Mouse (Mus musculus): ENCODE data around the gene C1qtnf5. TPM values are rescaled to one million over a fixed set of nuclear protein-coding genes. Genes with fewer than 3 reads are reported as not detected.

The C1qtnf5 gene
- polyA plus RNA-seq, 1 experiment from 2014 or later = 5.4 TPM

- ATAC-seq (ENCODE audit: low FRiP score, low TSS enrichment) = peak; percentile 68
- Histone ChIP-seq H3K4me2 (replicated peaks; ENCODE audit: low read depth, low read length) (peak overlapping the region; percentile 99), H3K27me3 (ENCODE audit: control insufficient read depth, insufficient read depth, low read length) (0 out of 2 replicates have a peak, but pooled peaks cover 6% of the 10 kb centered on the region), H3K9ac (ENCODE audit: low read depth, low read length) (peak overlapping the region; percentile 72), H3K4me3 (ENCODE audit: low read length) (peak overlapping the region; percentile 65), H3K36me3 (ENCODE audit: control insufficient read depth, insufficient read depth, low read length) (no peaks in the 10 kb centered on the region), H3K9me3 (ENCODE audit: control insufficient read depth, low read length) (no peaks in the 10 kb centered on the region), H3K27ac (ENCODE audit: low read depth, low read length) (no peak overlapping the region), H3K4me1 (ENCODE audit: control insufficient read depth, insufficient read depth, low read length) (peaks cover 43% of the 10 kb centered on the region)
- under 1% methylated on average over 55 of the region's 62 CpGs for WGBS
Observed at GRCm38 (mm10) chr9:44084659-44085229, 22.3 kb upstream of the C1qtnf5 start.

- Histone ChIP-seq H3K4me3 (ENCODE audit: low read length) (peak overlapping the region; percentile 65), H3K9ac (ENCODE audit: low read depth, low read length) (peak overlapping the region; percentile 72), H3K27ac (ENCODE audit: low read depth, low read length) (no peak overlapping the region), H3K36me3 (ENCODE audit: control insufficient read depth, insufficient read depth, low read length) (no peaks in the 10 kb centered on the region), H3K27me3 (ENCODE audit: control insufficient read depth, insufficient read depth, low read length) (0 out of 2 replicates have a peak, but pooled peaks cover 6% of the 10 kb centered on the region), H3K4me1 (ENCODE audit: control insufficient read depth, insufficient read depth, low read length) (peaks cover 46% of the 10 kb centered on the region), H3K4me2 (replicated peaks; ENCODE audit: low read depth, low read length) (peak overlapping the region; percentile 99), H3K9me3 (ENCODE audit: control insufficient read depth, low read length) (no peaks in the 10 kb centered on the region)
- WGBS = 4% methylated on average over 10 of the region's 10 CpGs
- no peak for ATAC-seq (ENCODE audit: low FRiP score, low TSS enrichment)
Observed at GRCm38 (mm10) chr9:44085276-44085675, 21.8 kb upstream of the C1qtnf5 start.

GRCm38 (mm10) chr9:44085741-44086665 is 21.0 kb upstream of the C1qtnf5 start:
- H3K36me3 ChIP-seq (ENCODE audit: control insufficient read depth, insufficient read depth, low read length) = no peaks in the 10 kb centered on the region; the same call in 1 of the 2 replicates
- 71% methylated on average over 15 of the region's 15 CpGs for WGBS
- no peak for ATAC-seq (ENCODE audit: low FRiP score, low TSS enrichment)
- peak overlapping the region; percentile 65 for H3K4me3 ChIP-seq (ENCODE audit: low read length)
- 0 out of 2 replicates have a peak, but pooled peaks cover 6% of the 10 kb centered on the region for H3K27me3 ChIP-seq (ENCODE audit: control insufficient read depth, insufficient read depth, low read length)
- peak overlapping the region; percentile 99 for H3K4me2 ChIP-seq (replicated peaks; ENCODE audit: low read depth, low read length)
- no peaks in the 10 kb centered on the region for H3K9me3 ChIP-seq (ENCODE audit: control insufficient read depth, low read length)
- peaks cover 46% of the 10 kb centered on the region for H3K4me1 ChIP-seq (ENCODE audit: control insufficient read depth, insufficient read depth, low read length)
- H3K9ac ChIP-seq (ENCODE audit: low read depth, low read length) = no peak overlapping the region
- no peak overlapping the region for H3K27ac ChIP-seq (ENCODE audit: low read depth, low read length)

- Histone ChIP-seq H3K27me3 (ENCODE audit: control insufficient read depth, insufficient read depth, low read length) (0 out of 2 replicates have a peak, but pooled peaks cover 6% of the 10 kb centered on the region), H3K4me1 (ENCODE audit: control insufficient read depth, insufficient read depth, low read length) (peaks cover 46% of the 10 kb centered on the region), H3K9ac (ENCODE audit: low read depth, low read length) (no peak overlapping the region), H3K4me3 (ENCODE audit: low read length) (no peak overlapping the region), H3K4me2 (replicated peaks; ENCODE audit: low read depth, low read length) (no peak overlapping the region), H3K9me3 (ENCODE audit: control insufficient read depth, low read length) (no peaks in the 10 kb centered on the region), H3K27ac (ENCODE audit: low read depth, low read length) (no peak overlapping the region), H3K36me3 (ENCODE audit: control insufficient read depth, insufficient read depth, low read length) (peaks cover 5% of the 10 kb centered on the region; the same call in 1 of the 2 replicates)
- WGBS = 47% methylated on average over 10 of the region's 10 CpGs
- ATAC-seq (ENCODE audit: low FRiP score, low TSS enrichment) = no peak
Observed at GRCm38 (mm10) chr9:44086960-44087359, 20.1 kb upstream of the C1qtnf5 start.

- no peak for ATAC-seq (ENCODE audit: low FRiP score, low TSS enrichment)
- Histone ChIP-seq H3K36me3 (ENCODE audit: control insufficient read depth, insufficient read depth, low read length) (peaks cover 14% of the 10 kb centered on the region; the same call in 1 of the 2 replicates), H3K27me3 (ENCODE audit: control insufficient read depth, insufficient read depth, low read length) (0 out of 2 replicates have a peak, but pooled peaks cover 6% of the 10 kb centered on the region), H3K4me3 (ENCODE audit: low read length) (no peak overlapping the region), H3K27ac (ENCODE audit: low read depth, low read length) (0 out of 2 replicates have a peak overlapping the region, but pooled peaks have one; percentile 6), H3K4me2 (replicated peaks; ENCODE audit: low read depth, low read length) (no peak overlapping the region), H3K4me1 (ENCODE audit: control insufficient read depth, insufficient read depth, low read length) (peaks cover 46% of the 10 kb centered on the region), H3K9me3 (ENCODE audit: control insufficient read depth, low read length) (no peaks in the 10 kb centered on the region), H3K9ac (ENCODE audit: low read depth, low read length) (no peak overlapping the region)
- 6% methylated on average over 15 of the region's 15 CpGs for WGBS
Observed at GRCm38 (mm10) chr9:44087761-44088455, 19.1 kb upstream of the C1qtnf5 start.

- peaks cover 39% of the 10 kb centered on the region for H3K4me1 ChIP-seq (ENCODE audit: control insufficient read depth, insufficient read depth, low read length)
- H3K27me3 ChIP-seq (ENCODE audit: control insufficient read depth, insufficient read depth, low read length) = 0 out of 2 replicates have a peak, but pooled peaks cover 6% of the 10 kb centered on the region
- ATAC-seq (ENCODE audit: low FRiP score, low TSS enrichment) = no peak
- no peak overlapping the region for H3K27ac ChIP-seq (ENCODE audit: low read depth, low read length)
- H3K36me3 ChIP-seq (ENCODE audit: control insufficient read depth, insufficient read depth, low read length) = peaks cover 21% of the 10 kb centered on the region; the same call in 1 of the 2 replicates
- H3K9me3 ChIP-seq (ENCODE audit: control insufficient read depth, low read length) = no peaks in the 10 kb centered on the region
- H3K4me3 ChIP-seq (ENCODE audit: low read length) = no peak overlapping the region
- 59% methylated on average over 12 of the region's 12 CpGs for WGBS
- no peak overlapping the region for H3K9ac ChIP-seq (ENCODE audit: low read depth, low read length)
- H3K4me2 ChIP-seq (replicated peaks; ENCODE audit: low read depth, low read length) = no peak overlapping the region
Observed at GRCm38 (mm10) chr9:44088877-44089608, 18.0 kb upstream of the C1qtnf5 start.

GRCm38 (mm10) chr9:44093612-44094503 is 13.2 kb upstream of the C1qtnf5 start:
- peak overlapping the region; percentile 19; the same call in 1 of the 2 replicates for H3K4me2 ChIP-seq (replicated peaks; ENCODE audit: low read depth, low read length)
- 35% methylated on average over 24 of the region's 24 CpGs for WGBS

More at GRCm38 (mm10) chr9:44093612-44094503, 13.2 kb upstream of the C1qtnf5 start:
- H3K9ac ChIP-seq (ENCODE audit: low read depth, low read length) = no peak overlapping the region
- peak; percentile 80 for ATAC-seq (ENCODE audit: low FRiP score, low TSS enrichment)
- H3K27ac ChIP-seq (ENCODE audit: low read depth, low read length) = no peak overlapping the region
- H3K36me3 ChIP-seq (ENCODE audit: control insufficient read depth, insufficient read depth, low read length) = peaks cover 21% of the 10 kb centered on the region; the same call in 1 of the 2 replicates
- no peak overlapping the region for H3K4me3 ChIP-seq (ENCODE audit: low read length)
- H3K27me3 ChIP-seq (ENCODE audit: control insufficient read depth, insufficient read depth, low read length) = no peaks in the 10 kb centered on the region
- no peaks in the 10 kb centered on the region for H3K9me3 ChIP-seq (ENCODE audit: control insufficient read depth, low read length)
- H3K4me1 ChIP-seq (ENCODE audit: control insufficient read depth, insufficient read depth, low read length) = peaks cover 17% of the 10 kb centered on the region
